Mouse (Mus musculus): Measurements from ENCODE around the gene AC124108.1. TPM values are rescaled to one million over a fixed set of nuclear protein-coding genes. Genes with fewer than 3 reads are reported as not detected.

Gene AC124108.1
- polyA plus RNA-seq, 2 experiments: 0.14 to 0.80 TPM

DNA sequence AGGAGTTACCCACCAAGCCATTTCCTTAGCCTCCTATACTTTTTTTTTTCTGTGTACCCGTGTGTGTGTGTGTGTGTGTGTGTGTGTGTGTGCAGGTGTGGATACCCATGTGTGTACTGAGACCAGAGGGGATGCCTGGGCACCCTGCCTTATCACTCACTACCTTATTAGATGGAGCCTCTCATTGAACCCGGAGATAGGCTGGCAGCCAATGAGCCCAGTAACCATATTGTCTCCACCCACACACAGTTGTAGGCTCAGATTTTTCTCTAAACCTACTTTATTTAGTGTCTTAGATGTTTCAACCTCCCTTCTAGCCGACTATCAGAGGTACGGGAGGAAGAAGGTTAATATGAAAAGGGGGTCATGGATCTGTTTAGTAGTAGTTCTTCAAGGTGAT, 5.0 kb upstream of the AC124108.1 start:
- no peak overlapping the region for H3K9ac ChIP-seq (ENCODE audit: low read depth, low read length, severe bottlenecking)
- WGBS: 80% methylated on average over 4 of the region's 4 CpGs
- no peak overlapping the region for H3K27ac ChIP-seq (replicated peaks; ENCODE audit: low read depth, low read length)
- H3K4me2 ChIP-seq (replicated peaks; ENCODE audit: low read depth, low read length, severe bottlenecking): no peak overlapping the region
- peaks cover 27% of the 10 kb centered on the region for H3K27me3 ChIP-seq (ENCODE audit: control insufficient read depth, insufficient read depth, low read length)
- DNase-seq (ENCODE audit: low spot score): no peak
- TF ChIP-seq POLR2A (IDR thresholded peaks at IDR 0.05; ENCODE audit: borderline replicate concordance, extremely low read depth, insufficient read depth, insufficient read length): no peak
- H3K9me3 ChIP-seq (ENCODE audit: control insufficient read depth, low read length): no peaks in the 10 kb centered on the region
- no peaks in the 10 kb centered on the region for H3K36me3 ChIP-seq (ENCODE audit: control insufficient read depth, insufficient read depth, low read length)
- ATAC-seq (ENCODE audit: low FRiP score, low read depth): no peak
- H3K4me1 ChIP-seq (ENCODE audit: control insufficient read depth, insufficient read depth, low read length): peaks cover 6% of the 10 kb centered on the region; the same call in 1 of the 2 replicates
- H3K4me3 ChIP-seq (replicated peaks; ENCODE audit: low read length): no peak overlapping the region

DNA sequence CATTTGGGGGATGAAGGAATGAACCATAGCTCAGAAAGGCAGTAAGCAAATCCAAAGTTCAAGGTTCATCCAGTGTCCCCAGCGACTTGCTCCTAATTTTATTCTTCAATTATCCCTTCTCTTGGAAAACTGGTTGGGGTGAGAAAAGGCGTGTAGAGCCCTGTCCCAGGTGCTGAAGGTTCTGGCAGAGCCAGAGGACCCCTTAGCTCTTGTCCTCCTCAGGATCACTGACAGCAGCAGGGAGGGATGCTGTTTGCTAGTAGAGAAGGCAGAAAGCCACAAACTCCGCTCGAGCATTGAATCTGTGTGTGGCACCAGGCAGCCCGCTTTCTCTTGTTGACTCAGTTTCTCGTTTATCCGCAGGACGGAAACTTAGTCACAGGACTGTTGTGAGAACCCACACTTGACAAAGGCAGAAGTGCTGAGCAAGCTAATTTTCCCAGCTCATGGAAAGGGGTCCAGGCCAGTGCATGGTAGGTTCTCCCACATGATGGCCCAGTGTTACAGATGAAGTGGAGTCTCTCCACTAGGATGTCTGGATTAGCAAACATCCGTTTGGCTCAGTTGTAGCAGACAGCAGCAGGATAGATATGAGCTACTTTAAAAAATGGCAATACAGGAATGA, 2.7 kb upstream of the AC124108.1 start:
- Histone ChIP-seq H3K4me3 (replicated peaks; ENCODE audit: low read length) (no peak overlapping the region), H3K36me3 (ENCODE audit: control insufficient read depth, insufficient read depth, low read length) (no peaks in the 10 kb centered on the region), H3K4me1 (ENCODE audit: control insufficient read depth, insufficient read depth, low read length) (peaks cover 12% of the 10 kb centered on the region), H3K27ac (replicated peaks; ENCODE audit: low read depth, low read length) (no peak overlapping the region), H3K4me2 (replicated peaks; ENCODE audit: low read depth, low read length, severe bottlenecking) (no peak overlapping the region), H3K9me3 (ENCODE audit: control insufficient read depth, low read length) (no peaks in the 10 kb centered on the region), H3K9ac (ENCODE audit: low read depth, low read length, severe bottlenecking) (no peak overlapping the region), H3K27me3 (ENCODE audit: control insufficient read depth, insufficient read depth, low read length) (peaks cover 43% of the 10 kb centered on the region)
- DNase-seq (ENCODE audit: low spot score) (peak; percentile 49), ATAC-seq (ENCODE audit: low FRiP score, low read depth) (no peak)
- WGBS: 29% methylated on average over 9 of the region's 9 CpGs
- no peak for TF ChIP-seq POLR2A (IDR thresholded peaks at IDR 0.05; ENCODE audit: borderline replicate concordance, extremely low read depth, insufficient read depth, insufficient read length)

DNA sequence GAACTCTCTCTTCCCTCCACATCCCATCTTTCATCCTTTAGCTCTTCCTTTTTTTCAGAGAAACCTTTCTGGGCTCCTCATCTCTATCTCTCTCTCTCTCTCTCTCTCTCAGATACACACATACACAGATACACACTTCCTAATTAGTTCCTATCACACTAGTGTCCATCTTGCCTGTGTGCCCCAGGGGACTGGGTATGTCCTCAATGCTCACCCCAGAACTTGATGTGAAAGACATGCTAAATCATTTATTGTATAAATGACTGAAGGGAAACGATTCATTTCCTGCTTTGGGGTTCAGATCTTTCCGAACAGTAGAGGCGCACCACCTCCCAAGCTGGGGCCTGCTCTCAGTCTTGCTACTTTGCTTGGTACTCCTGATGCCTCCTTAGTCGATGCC, 2.0 kb upstream of the AC124108.1 start:
- DNase-seq (ENCODE audit: low spot score): no peak
- Histone ChIP-seq H3K9ac (ENCODE audit: low read depth, low read length, severe bottlenecking) (no peak overlapping the region), H3K9me3 (ENCODE audit: control insufficient read depth, low read length) (no peaks in the 10 kb centered on the region), H3K36me3 (ENCODE audit: control insufficient read depth, insufficient read depth, low read length) (no peaks in the 10 kb centered on the region), H3K4me1 (ENCODE audit: control insufficient read depth, insufficient read depth, low read length) (peaks cover 12% of the 10 kb centered on the region), H3K27ac (replicated peaks; ENCODE audit: low read depth, low read length) (no peak overlapping the region), H3K4me3 (replicated peaks; ENCODE audit: low read length) (no peak overlapping the region), H3K27me3 (ENCODE audit: control insufficient read depth, insufficient read depth, low read length) (peaks cover 43% of the 10 kb centered on the region), H3K4me2 (replicated peaks; ENCODE audit: low read depth, low read length, severe bottlenecking) (no peak overlapping the region)
- ATAC-seq (ENCODE audit: low FRiP score, low read depth): no peak
- WGBS: 47% methylated on average over 4 of the region's 4 CpGs
- TF ChIP-seq POLR2A (IDR thresholded peaks at IDR 0.05; ENCODE audit: borderline replicate concordance, extremely low read depth, insufficient read depth, insufficient read length): no peak

DNA sequence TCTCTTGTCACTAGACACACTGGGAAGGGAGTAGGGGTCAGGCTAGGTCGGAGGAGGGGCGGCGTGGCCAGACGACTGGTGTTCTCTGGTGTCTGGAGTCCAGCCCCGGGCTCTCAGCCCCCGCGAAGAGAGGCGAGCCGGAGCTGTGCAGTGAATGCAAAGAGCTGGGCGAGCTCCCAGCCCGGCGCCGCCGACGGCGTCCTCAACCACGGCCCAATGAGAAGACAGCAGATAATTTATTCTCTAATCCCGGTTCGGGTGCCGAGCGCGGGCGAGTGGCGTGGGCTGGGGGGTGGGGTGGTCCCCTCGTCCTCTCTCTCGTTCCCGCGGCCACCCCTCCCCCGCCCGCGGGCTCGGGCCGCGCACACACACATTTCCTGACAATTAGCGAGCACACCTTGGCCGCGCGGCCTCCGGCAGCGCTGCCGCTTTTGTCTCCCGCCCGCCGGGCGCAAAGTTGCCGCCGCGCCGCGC, 1.2 kb upstream of the AC124108.1 start:
- peak overlapping the region; percentile 91 for H3K4me2 ChIP-seq (replicated peaks; ENCODE audit: low read depth, low read length, severe bottlenecking)
- WGBS: under 1% methylated on average over 46 of the region's 50 CpGs
- no peaks in the 10 kb centered on the region for H3K9me3 ChIP-seq (ENCODE audit: control insufficient read depth, low read length)
- no peaks in the 10 kb centered on the region for H3K36me3 ChIP-seq (ENCODE audit: control insufficient read depth, insufficient read depth, low read length)
- H3K27ac ChIP-seq (replicated peaks; ENCODE audit: low read depth, low read length): no peak overlapping the region
- no peak for TF ChIP-seq POLR2A (IDR thresholded peaks at IDR 0.05; ENCODE audit: borderline replicate concordance, extremely low read depth, insufficient read depth, insufficient read length)
- H3K9ac ChIP-seq (ENCODE audit: low read depth, low read length, severe bottlenecking): peak overlapping the region; percentile 52
- peaks cover 43% of the 10 kb centered on the region for H3K27me3 ChIP-seq (ENCODE audit: control insufficient read depth, insufficient read depth, low read length)
- H3K4me1 ChIP-seq (ENCODE audit: control insufficient read depth, insufficient read depth, low read length): peaks cover 12% of the 10 kb centered on the region
- DNase-seq (ENCODE audit: low spot score) (no peak), ATAC-seq (ENCODE audit: low FRiP score, low read depth) (no peak; the same call in 1 of the 2 replicates)
- peak overlapping the region; percentile 54 for H3K4me3 ChIP-seq (replicated peaks; ENCODE audit: low read length)

DNA sequence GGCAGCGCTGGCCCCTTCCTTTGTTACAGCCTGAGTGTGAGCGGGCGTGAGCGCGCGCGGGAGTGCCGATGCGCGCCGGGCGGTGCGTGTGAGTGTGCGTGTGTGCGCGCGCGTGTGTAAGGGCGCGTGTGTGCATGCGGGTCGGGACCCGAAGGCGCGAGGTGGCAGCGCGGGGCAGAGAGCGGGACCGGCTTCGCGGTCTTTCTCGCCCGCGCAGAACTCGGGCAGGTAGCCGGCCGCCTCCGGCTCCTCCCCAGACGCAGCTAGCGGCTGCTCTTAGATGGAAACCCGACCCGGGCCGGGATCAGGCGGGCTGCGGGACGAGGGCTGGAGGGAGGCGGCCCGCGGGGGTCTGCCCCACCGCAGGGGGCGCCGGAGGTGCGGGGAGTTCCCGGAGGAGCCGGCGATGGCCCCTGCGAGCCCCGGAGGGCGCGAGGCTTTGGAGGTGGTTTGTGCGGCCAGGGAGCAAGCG, 600 bp upstream of the AC124108.1 start:
- Histone ChIP-seq H3K27me3 (ENCODE audit: control insufficient read depth, insufficient read depth, low read length) (peaks cover 43% of the 10 kb centered on the region), H3K27ac (replicated peaks; ENCODE audit: low read depth, low read length) (no peak overlapping the region), H3K9me3 (ENCODE audit: control insufficient read depth, low read length) (no peaks in the 10 kb centered on the region), H3K36me3 (ENCODE audit: control insufficient read depth, insufficient read depth, low read length) (no peaks in the 10 kb centered on the region), H3K9ac (ENCODE audit: low read depth, low read length, severe bottlenecking) (peak overlapping the region; percentile 52), H3K4me2 (replicated peaks; ENCODE audit: low read depth, low read length, severe bottlenecking) (peak overlapping the region; percentile 91), H3K4me1 (ENCODE audit: control insufficient read depth, insufficient read depth, low read length) (peaks cover 12% of the 10 kb centered on the region), H3K4me3 (replicated peaks; ENCODE audit: low read length) (peak overlapping the region; percentile 54)
- ATAC-seq (ENCODE audit: low FRiP score, low read depth): 0 out of 2 replicates have a peak, but pooled peaks have one; percentile 17
- TF ChIP-seq POLR2A (IDR thresholded peaks at IDR 0.05; ENCODE audit: borderline replicate concordance, extremely low read depth, insufficient read depth, insufficient read length): no peak
- DNase-seq (ENCODE audit: low spot score): no peak
- WGBS: 4% methylated on average over 33 of the region's 62 CpGs

Measured in limb, embryonic 14.5 days (tissue).